Mouse (Mus musculus): ENCODE results near the gene Epdr1.
"Not testable (repeated sequence)": the region's sequence is repeated elsewhere in the genome, so short reads cannot be mapped to it uniquely, and the experiment has no call there.

Epdr1 gene

DNA sequence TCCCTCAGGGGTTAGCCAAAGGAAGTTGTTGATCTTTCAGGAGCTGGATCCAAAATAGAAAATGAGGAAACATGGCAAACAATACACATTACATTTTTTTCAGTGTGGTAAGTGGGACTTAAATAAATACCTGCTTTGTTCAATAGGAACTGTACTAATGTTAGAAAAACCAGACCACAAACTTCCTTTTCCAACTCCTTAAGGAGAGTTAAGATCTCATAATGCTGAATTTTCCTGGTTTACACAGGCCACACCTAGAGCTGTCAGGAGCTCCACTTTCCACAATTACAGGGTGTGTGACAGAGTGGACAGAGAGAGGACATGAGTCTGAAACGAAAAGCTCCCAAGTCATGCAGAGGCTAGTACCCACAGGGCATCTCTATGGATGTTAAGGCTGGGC lies 16.0 kb downstream of the Epdr1 start:
- DNase-seq, result no peak

GRCm38 (mm10) chr13:19602531-19602930 lies 17.2 kb downstream of the Epdr1 start:
- DNase-seq, result no peak

GRCm38 (mm10) chr13:19599242-19599641 lies 20.5 kb downstream of the Epdr1 start:
- no peak for DNase-seq

DNA sequence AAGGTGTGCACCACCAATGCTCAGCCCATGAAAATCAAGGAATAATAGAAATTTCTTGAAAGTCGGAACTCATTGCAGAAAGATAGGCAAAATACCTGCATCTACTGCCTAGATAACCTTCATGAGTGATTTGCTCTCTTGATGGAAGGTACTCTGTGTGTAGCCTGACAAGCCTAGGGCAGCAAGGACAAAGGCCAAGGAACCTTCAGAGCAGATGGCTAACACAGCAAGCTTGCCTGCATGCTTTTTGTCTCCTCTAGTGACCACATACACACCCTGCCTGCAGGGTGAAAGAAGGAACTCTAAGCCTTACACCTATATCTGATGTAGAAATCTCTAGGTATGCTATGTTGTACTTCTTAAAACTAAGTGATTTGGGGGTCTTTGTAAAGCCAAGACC lies 24.6 kb downstream of the Epdr1 start:
- DNase-seq, result no peak

DNA sequence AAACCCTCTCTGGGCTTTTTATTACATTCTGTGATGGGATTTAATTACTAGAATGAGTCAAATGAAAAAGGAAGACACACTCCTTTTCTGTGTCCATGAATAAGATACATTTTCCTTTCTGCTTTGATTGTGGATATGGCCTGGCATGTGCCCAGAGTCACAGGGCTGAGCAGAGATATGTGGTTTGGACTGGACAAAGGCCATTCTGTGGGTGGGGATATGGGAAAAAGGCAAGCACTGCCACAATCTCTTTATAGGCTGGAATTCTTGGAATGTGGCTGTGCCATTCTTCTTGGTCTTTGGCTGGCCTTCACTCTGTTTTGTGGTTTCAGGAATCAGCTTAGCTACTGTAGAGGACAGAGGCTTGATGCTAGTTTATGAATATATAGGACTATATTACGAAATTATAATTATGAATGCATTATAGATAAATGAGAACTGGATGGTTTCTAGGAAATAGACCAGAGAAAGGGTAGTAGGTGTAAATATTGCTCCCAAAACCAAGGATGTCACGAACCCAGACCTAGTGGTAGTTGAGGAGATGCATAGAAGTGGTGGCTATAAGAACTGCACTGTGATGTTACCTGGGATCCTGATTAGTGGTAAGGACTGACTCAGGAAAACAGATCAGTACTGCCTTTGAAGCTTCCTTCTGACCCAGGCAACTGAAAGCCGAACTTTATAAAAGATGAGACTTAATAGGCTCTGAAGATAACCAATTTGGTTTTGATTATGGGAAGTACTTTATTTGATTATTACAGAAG lies 28.5 kb downstream of the Epdr1 start:
- no peak for DNase-seq

DNA sequence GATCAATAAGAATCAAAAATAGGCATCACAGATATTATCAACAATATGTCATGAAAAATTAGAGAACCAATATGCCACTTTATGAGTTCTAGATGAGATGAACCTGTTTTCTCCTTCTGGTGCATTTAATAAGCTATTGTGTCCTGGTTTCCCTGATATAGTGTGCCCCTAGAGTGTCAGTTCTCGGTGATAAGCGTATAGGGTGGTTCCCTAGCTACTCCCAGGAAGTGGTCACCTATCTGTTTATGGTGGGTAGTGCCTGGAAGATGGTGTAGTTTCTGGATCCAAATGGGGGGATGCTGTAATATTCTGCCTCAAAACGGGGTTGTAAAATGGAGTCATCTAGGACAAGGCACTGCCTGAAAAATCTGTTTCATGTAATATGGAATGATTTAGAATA lies 43.8 kb downstream of the Epdr1 start:
- DNase-seq, result no peak

- DNase-seq, result not testable (repeated sequence)
Observed at GRCm38 (mm10) chr13:19574723-19575122, 45.0 kb downstream of the Epdr1 start.

GRCm38 (mm10) chr13:19570166-19570565 lies 49.6 kb downstream of the Epdr1 start:
- DNase-seq, result not testable (repeated sequence)

- DNase-seq, result no peak
Observed at GRCm38 (mm10) chr13:19562510-19562909, 57.2 kb downstream of the Epdr1 start.

DNA sequence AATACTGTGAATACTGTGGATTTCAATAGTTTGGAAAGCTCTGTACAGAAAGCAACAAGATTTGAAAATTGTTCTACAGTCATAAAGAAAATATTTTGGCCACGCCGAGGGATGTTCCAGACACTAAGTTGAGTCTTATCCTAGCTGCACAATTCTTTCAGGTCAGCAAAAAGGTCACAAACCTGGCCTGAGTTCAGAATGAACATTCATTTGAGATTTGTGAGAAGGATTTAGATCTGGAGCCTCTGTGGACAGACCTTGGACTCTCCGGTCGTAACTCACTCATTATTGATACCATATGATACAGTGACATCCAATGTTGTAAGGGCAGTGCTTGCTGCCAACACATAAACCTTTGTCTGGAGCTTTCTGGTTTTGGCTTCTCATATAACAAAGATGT lies 64.3 kb downstream of the Epdr1 start:
- no peak for DNase-seq

Measured in thymus, postnatal 36 days (tissue).